Mouse (Mus musculus) heart, embryonic 11.5 days (tissue): ENCODE results near the gene Cdhr1. TPM values are rescaled to one million over a fixed set of nuclear protein-coding genes. Genes with fewer than 3 reads are reported as not detected.

Experiments
- ATAC-seq: fragments of 200-750 bp; cut with Nextera tagmentation; replicated peaks from 2 replicates; pipeline ENCODE4 v1.8.0; 2017; ENCODE audit warnings: moderate library complexity; ENCODE audit not compliant: insufficient number of reproducible peaks, low FRiP score, low TSS enrichment
- H3K27ac ChIP-seq: fragments of 300-500 bp; sonication (generic); 2 replicates; pipeline ENCODE4 v1.5.1; 2014; ENCODE audit warnings: mild to moderate bottlenecking, low read depth, low read length
- H3K27me3 ChIP-seq: fragments of 300-500 bp; sonication (generic); 2 replicates; pipeline ENCODE4 v1.6.1; 2014; ENCODE audit warnings: mild to moderate bottlenecking, low read length, mixed read lengths; ENCODE audit not compliant: control insufficient read depth, insufficient read depth
- H3K36me3 ChIP-seq: fragments of 300-500 bp; sonication (generic); 2 replicates; pipeline ENCODE4 v1.6.1; 2014; ENCODE audit warnings: mild to moderate bottlenecking, low read length, moderate library complexity, mixed read lengths; ENCODE audit not compliant: control insufficient read depth, insufficient read depth
- H3K4me1 ChIP-seq: fragments of 300-500 bp; sonication (generic); 2 replicates; pipeline ENCODE4 v1.6.1; 2014; ENCODE audit warnings: low read length; ENCODE audit not compliant: control insufficient read depth, insufficient read depth
- H3K4me2 ChIP-seq: fragments of 300-500 bp; sonication (generic); 2 replicates; pipeline ENCODE4 v1.6.1; 2014; ENCODE audit warnings: mild to moderate bottlenecking, moderate library complexity
- H3K4me3 ChIP-seq: fragments of 300-500 bp; sonication (generic); 2 replicates; pipeline ENCODE4 v1.5.1; 2014; ENCODE audit warnings: low read depth, low read length
- H3K9ac ChIP-seq: fragments of 300-500 bp; sonication (generic); 2 replicates; pipeline ENCODE4 v1.6.1; 2014; ENCODE audit warnings: mild to moderate bottlenecking, low read depth, low read length, moderate library complexity
- H3K9me3 ChIP-seq: fragments of 300-500 bp; sonication (generic); replicated peaks from 2 replicates; pipeline ENCODE4 v1.6.1; 2016; ENCODE audit warnings: low read length; ENCODE audit not compliant: control insufficient read depth
- WGBS: fragments of 180-500 bp; shearing (Covaris S2); extraction: QIAGEN DNeasy Blood & Tissue Kit; methylation state at CpG from one replicate; pipeline ENCODE4 v1.1.7; 2014; ENCODE audit not compliant: insufficient replicate concordance; 5-methylcytosine and 5-hydroxymethylcytosine counted together
- polyA plus RNA-seq: library from polyadenylated mRNA; unstranded; fragments of >200 nt; fragmentation: Nextera tagmentation; extraction: Ambion mirVana; gene quantifications from 2 replicates; pipeline ENCODE4 v1.2.1, GENCODE M21; 2014

The Cdhr1 gene
- polyA plus RNA-seq, 1 experiment from 2014 or later: 0.13 TPM

- ATAC-seq: no peak
- Histone ChIP-seq H3K27me3 (no peaks in the 10 kb centered on the region), H3K9ac (no peak overlapping the region), H3K36me3 (no peaks in the 10 kb centered on the region), H3K4me2 (no peak overlapping the region), H3K4me1 (no peaks in the 10 kb centered on the region), H3K4me3 (no peak overlapping the region), H3K9me3 (no peaks in the 10 kb centered on the region), H3K27ac (no peak overlapping the region)
- WGBS: 54% methylated on average over 2 of the region's 2 CpGs
These were observed 33.3 kb downstream of the Cdhr1 start for GRCm38 (mm10) chr14:37064849-37065248.

GRCm38 (mm10) chr14:37048914-37049410, 49.2 kb downstream of the Cdhr1 start, which contains the start of gene Rgr:
Rgr (minus strand) TSS chr14:37048964.
- no peaks in the 10 kb centered on the region for H3K27me3 ChIP-seq
- H3K4me2 ChIP-seq: no peak within 1 kb of the TSS
- no peaks in the 10 kb centered on the region for H3K9me3 ChIP-seq
- no peaks in the 10 kb centered on the region for H3K4me1 ChIP-seq
- 45% methylated on average over 1 of the region's 1 CpGs for WGBS
- ATAC-seq: no peak
- no peaks in the 10 kb centered on the region for H3K36me3 ChIP-seq
- H3K9ac ChIP-seq: no peak within 1 kb of the TSS
- no peak within 1 kb of the TSS for H3K27ac ChIP-seq
- no peak within 1 kb of the TSS for H3K4me3 ChIP-seq

- Histone ChIP-seq H3K4me1 (no peaks in the 10 kb centered on the region), H3K27me3 (no peaks in the 10 kb centered on the region), H3K9me3 (no peaks in the 10 kb centered on the region), H3K9ac (no peak overlapping the region), H3K4me3 (no peak overlapping the region), H3K36me3 (no peaks in the 10 kb centered on the region), H3K4me2 (no peak overlapping the region), H3K27ac (no peak overlapping the region)
- 39% methylated on average over 5 of the region's 5 CpGs for WGBS
- ATAC-seq: no peak
These were observed 63.7 kb downstream of the Cdhr1 start for GRCm38 (mm10) chr14:37034432-37034831.

GRCm38 (mm10) chr14:37033241-37033640, 64.9 kb downstream of the Cdhr1 start:
- Histone ChIP-seq H3K9ac (no peak overlapping the region), H3K36me3 (no peaks in the 10 kb centered on the region), H3K4me2 (no peak overlapping the region), H3K27me3 (no peaks in the 10 kb centered on the region), H3K4me3 (no peak overlapping the region), H3K27ac (no peak overlapping the region), H3K4me1 (no peaks in the 10 kb centered on the region), H3K9me3 (no peaks in the 10 kb centered on the region)
- no peak for ATAC-seq
- WGBS: 14% methylated on average over 7 of the region's 7 CpGs

- Histone ChIP-seq H3K9me3 (no peaks in the 10 kb centered on the region), H3K36me3 (no peaks in the 10 kb centered on the region)
- ATAC-seq: no peak
These were observed 65.6 kb downstream of the Cdhr1 start for GRCm38 (mm10) chr14:37032481-37033104.

GRCm38 (mm10) chr14:37028555-37028954, 69.6 kb downstream of the Cdhr1 start:
- WGBS: 90% methylated on average over 3 of the region's 3 CpGs
- no peak overlapping the region for H3K4me3 ChIP-seq
- no peaks in the 10 kb centered on the region for H3K4me1 ChIP-seq
- H3K9me3 ChIP-seq: no peaks in the 10 kb centered on the region
- no peak overlapping the region for H3K27ac ChIP-seq
- H3K36me3 ChIP-seq: no peaks in the 10 kb centered on the region
- no peak overlapping the region for H3K4me2 ChIP-seq
- ATAC-seq: no peak
- no peaks in the 10 kb centered on the region for H3K27me3 ChIP-seq
- no peak overlapping the region for H3K9ac ChIP-seq

More at GRCm38 (mm10) chr14:37032481-37033104, 65.6 kb downstream of the Cdhr1 start:
- Histone ChIP-seq H3K27me3 (no peaks in the 10 kb centered on the region), H3K9ac (no peak overlapping the region), H3K4me2 (no peak overlapping the region), H3K4me3 (no peak overlapping the region), H3K27ac (no peak overlapping the region), H3K4me1 (no peaks in the 10 kb centered on the region)
- WGBS: 80% methylated on average over 11 of the region's 11 CpGs

GRCm38 (mm10) chr14:37027951-37028350, 70.2 kb downstream of the Cdhr1 start:
- Histone ChIP-seq H3K4me3 (no peak overlapping the region), H3K27ac (no peak overlapping the region), H3K9ac (no peak overlapping the region), H3K4me1 (no peaks in the 10 kb centered on the region), H3K27me3 (no peaks in the 10 kb centered on the region), H3K4me2 (no peak overlapping the region), H3K36me3 (no peaks in the 10 kb centered on the region), H3K9me3 (no peaks in the 10 kb centered on the region)
- ATAC-seq: no peak
- 85% methylated on average over 3 of the region's 3 CpGs for WGBS
